Mouse (Mus musculus) hindbrain, embryonic 14.5 days (tissue): ENCODE measurements around the gene Ndufaf4. TPM values are rescaled to one million over a fixed set of nuclear protein-coding genes. Genes with fewer than 3 reads are reported as not detected.
"Not testable (repeated sequence)": the region's sequence is repeated elsewhere in the genome, so short reads cannot be mapped to it uniquely, and the experiment has no call there.

Source experiments
- ATAC-seq: fragments of 200-750 bp; cut with Nextera tagmentation; 2 replicates; pipeline ENCODE4 v1.8.0; 2017; ENCODE audit warnings: moderate number of reproducible peaks, mild to moderate bottlenecking, moderate TSS enrichment, moderate library complexity; ENCODE audit not compliant: low FRiP score
- DNase-seq: peaks from one replicate; pipeline ENCODE4 v3.0.0-alpha.2; 2015; ENCODE audit warnings: low spot score
- H3K27ac ChIP-seq: fragments of 300-500 bp; sonication (generic); 2 replicates; pipeline ENCODE4 v1.5.1; 2014; ENCODE audit warnings: mild to moderate bottlenecking, moderate library complexity
- H3K27me3 ChIP-seq: fragments of 300-500 bp; sonication (generic); 2 replicates; pipeline ENCODE4 v1.6.1; 2014; ENCODE audit warnings: mild to moderate bottlenecking, low read length, mixed read lengths; ENCODE audit not compliant: control insufficient read depth, insufficient read depth
- H3K36me3 ChIP-seq: fragments of 300-500 bp; sonication (generic); replicated peaks from 2 replicates; pipeline ENCODE4 v1.6.1; 2014; ENCODE audit not compliant: control insufficient read depth, insufficient read depth
- H3K4me1 ChIP-seq: fragments of 300-500 bp; sonication (generic); replicated peaks from 2 replicates; pipeline ENCODE4 v1.6.1; 2014; ENCODE audit warnings: antibody characterized with exemption, low read length, mixed read lengths; ENCODE audit not compliant: control insufficient read depth, insufficient read depth
- H3K4me2 ChIP-seq: fragments of 300-500 bp; sonication (generic); replicated peaks from 2 replicates; pipeline ENCODE4 v1.6.1; 2014; ENCODE audit warnings: mild to moderate bottlenecking, moderate library complexity
- H3K4me3 ChIP-seq: fragments of 300-500 bp; sonication (generic); replicated peaks from 2 replicates; pipeline ENCODE4 v1.5.1; 2014; ENCODE audit warnings: mild to moderate bottlenecking, low read length
- H3K9ac ChIP-seq: fragments of 300-500 bp; sonication (generic); 2 replicates; pipeline ENCODE4 v1.6.1; 2014
- H3K9me3 ChIP-seq: fragments of 300-500 bp; sonication (generic); 2 replicates; pipeline ENCODE4 v1.6.1; 2016; ENCODE audit warnings: low read length; ENCODE audit not compliant: control insufficient read depth
- WGBS: fragments of 180-500 bp; shearing (Covaris S2); extraction: QIAGEN DNeasy Blood & Tissue Kit; methylation state at CpG from one replicate; pipeline ENCODE4 v1.1.7; 2014; 5-methylcytosine and 5-hydroxymethylcytosine counted together
- polyA plus RNA-seq: library from polyadenylated mRNA; unstranded; fragments of >200 nt; fragmentation: Nextera tagmentation; extraction: Ambion mirVana; gene quantifications from 2 replicates; pipeline ENCODE4 v1.2.1, GENCODE M21; 2014

The Ndufaf4 gene
- 74.2 and 78.9 TPM in 2 replicates for polyA plus RNA-seq

GRCm38 (mm10) chr4:24897851-24898515 lies at the start of gene Ndufaf4:
Gene Ndufaf4 (plus strand): TSS chr4:24898083.
- Histone ChIP-seq H3K4me1 (peaks cover 11% of the 10 kb centered on the region), H3K27ac (peak within 1 kb of the TSS; percentile 67), H3K9me3 (no peaks in the 10 kb centered on the region), H3K4me3 (peak within 1 kb of the TSS; percentile 85), H3K36me3 (peaks cover 21% of the 10 kb centered on the region), H3K4me2 (peak within 1 kb of the TSS; percentile 56), H3K27me3 (no peaks in the 10 kb centered on the region), H3K9ac (peak within 1 kb of the TSS; percentile 77)
- ATAC-seq = peak; percentile 98
- DNase-seq = peak; percentile 98
- under 1% methylated on average over 58 of the region's 58 CpGs for WGBS

- peaks cover 27% of the 10 kb centered on the region; the same call in 1 of the 2 replicates for H3K4me1 ChIP-seq
- DNase-seq (peak; percentile 84), ATAC-seq (peak; percentile 94)
- under 1% methylated on average over 63 of the region's 63 CpGs for WGBS
- no peaks in the 10 kb centered on the region for H3K27me3 ChIP-seq
- peak within 1 kb of the TSS; percentile 63 for H3K4me2 ChIP-seq
- H3K9me3 ChIP-seq = no peaks in the 10 kb centered on the region
- peak within 1 kb of the TSS; percentile 79 for H3K9ac ChIP-seq
- H3K27ac ChIP-seq = peak within 1 kb of the TSS; percentile 93
- no peaks in the 10 kb centered on the region for H3K36me3 ChIP-seq
- H3K4me3 ChIP-seq = peak within 1 kb of the TSS; percentile 72
Measured at GRCm38 (mm10) chr4:24850401-24851325, 47.2 kb upstream of the Ndufaf4 start, which contains the start of gene Klhl32. Gene Klhl32 (minus strand): TSS chr4:24851124.

GRCm38 (mm10) chr4:24865691-24866090 lies 32.2 kb upstream of the Ndufaf4 start:
- no peak; the same call in 1 of the 2 replicates for ATAC-seq
- WGBS = 52% methylated on average over 6 of the region's 6 CpGs

GRCm38 (mm10) chr4:24869230-24869629 lies 28.7 kb upstream of the Ndufaf4 start:
- WGBS = 79% methylated on average over 4 of the region's 4 CpGs
- DNase-seq (no peak), ATAC-seq (no peak)
- Histone ChIP-seq H3K4me3 (no peak overlapping the region), H3K9ac (no peak overlapping the region), H3K9me3 (no peaks in the 10 kb centered on the region), H3K4me1 (no peaks in the 10 kb centered on the region), H3K4me2 (no peak overlapping the region), H3K27ac (no peak overlapping the region), H3K36me3 (no peaks in the 10 kb centered on the region), H3K27me3 (no peaks in the 10 kb centered on the region)

More at GRCm38 (mm10) chr4:24865691-24866090, 32.2 kb upstream of the Ndufaf4 start:
- no peaks in the 10 kb centered on the region for H3K27me3 ChIP-seq
- no peak overlapping the region for H3K4me3 ChIP-seq
- no peaks in the 10 kb centered on the region for H3K4me1 ChIP-seq
- H3K9ac ChIP-seq = no peak overlapping the region
- no peak for DNase-seq
- no peak overlapping the region for H3K27ac ChIP-seq
- no peaks in the 10 kb centered on the region for H3K9me3 ChIP-seq
- H3K4me2 ChIP-seq = no peak overlapping the region
- H3K36me3 ChIP-seq = no peaks in the 10 kb centered on the region

GRCm38 (mm10) chr4:24889386-24889785 lies 8.5 kb upstream of the Ndufaf4 start:
- H3K36me3 ChIP-seq, H3K4me2 ChIP-seq, H3K27ac ChIP-seq, H3K4me3 ChIP-seq, ATAC-seq, H3K9ac ChIP-seq, H3K9me3 ChIP-seq, H3K27me3 ChIP-seq, H3K4me1 ChIP-seq, DNase-seq: not testable (repeated sequence)
- WGBS = 31% methylated on average over 2 of the region's 2 CpGs

GRCm38 (mm10) chr4:24892293-24892692 lies 5.6 kb upstream of the Ndufaf4 start:
- not testable (repeated sequence) for H3K4me2 ChIP-seq, H3K9ac ChIP-seq, H3K27ac ChIP-seq, H3K27me3 ChIP-seq, DNase-seq, H3K4me1 ChIP-seq, H3K4me3 ChIP-seq, H3K9me3 ChIP-seq, ATAC-seq, H3K36me3 ChIP-seq
- 61% methylated on average over 2 of the region's 2 CpGs for WGBS

- Histone ChIP-seq H3K4me3 (no peak overlapping the region), H3K9me3 (0 out of 2 replicates have a peak, but pooled peaks cover 4% of the 10 kb centered on the region), H3K4me1 (peaks cover 11% of the 10 kb centered on the region), H3K4me2 (no peak overlapping the region), H3K27me3 (no peaks in the 10 kb centered on the region), H3K9ac (no peak overlapping the region), H3K36me3 (no peaks in the 10 kb centered on the region), H3K27ac (no peak overlapping the region)
- ATAC-seq (no peak), DNase-seq (no peak)
- 82% methylated on average over 4 of the region's 4 CpGs for WGBS
Measured at GRCm38 (mm10) chr4:24894625-24895024, 3.3 kb upstream of the Ndufaf4 start.

GRCm38 (mm10) chr4:24896829-24897228 lies 1.1 kb upstream of the Ndufaf4 start:
- Histone ChIP-seq H3K9me3 (0 out of 2 replicates have a peak, but pooled peaks cover 4% of the 10 kb centered on the region), H3K36me3 (peaks cover 12% of the 10 kb centered on the region; the same call in 1 of the 2 replicates), H3K9ac (no peak overlapping the region), H3K4me1 (peaks cover 11% of the 10 kb centered on the region), H3K27ac (no peak overlapping the region), H3K4me2 (peak overlapping the region; percentile 56), H3K27me3 (no peaks in the 10 kb centered on the region), H3K4me3 (0 out of 2 replicates have a peak overlapping the region, but pooled peaks have one; percentile 85)
- no peak for ATAC-seq
- peak; percentile 85 for DNase-seq
- 2% methylated on average over 1 of the region's 1 CpGs for WGBS

- peaks cover 11% of the 10 kb centered on the region for H3K4me1 ChIP-seq
- no peaks in the 10 kb centered on the region for H3K27me3 ChIP-seq
- peaks cover 16% of the 10 kb centered on the region; the same call in 1 of the 2 replicates for H3K36me3 ChIP-seq
- H3K4me3 ChIP-seq = peak overlapping the region; percentile 85
- 21% methylated on average over 7 of the region's 7 CpGs for WGBS
- peak overlapping the region; percentile 56 for H3K4me2 ChIP-seq
- peak; percentile 41 for ATAC-seq
- 0 out of 2 replicates have a peak, but pooled peaks cover 4% of the 10 kb centered on the region for H3K9me3 ChIP-seq
- H3K9ac ChIP-seq = peak overlapping the region; percentile 54
- no peak for DNase-seq
- no peak overlapping the region; the same call in 1 of the 2 replicates for H3K27ac ChIP-seq
Measured at GRCm38 (mm10) chr4:24897351-24897750, 532 bp upstream of the Ndufaf4 start.
